Mouse (Mus musculus) spleen, postnatal 4 days (tissue): ENCODE measurements around the gene Cadps2.

ENCODE experiments used
- DNase-seq, 2 experiments: peaks; one replicate each; pipeline ENCODE4 v3.0.0; 2022; ENCODE audit warnings: low spot score in 2 of 2

The Cadps2 gene

DNA sequence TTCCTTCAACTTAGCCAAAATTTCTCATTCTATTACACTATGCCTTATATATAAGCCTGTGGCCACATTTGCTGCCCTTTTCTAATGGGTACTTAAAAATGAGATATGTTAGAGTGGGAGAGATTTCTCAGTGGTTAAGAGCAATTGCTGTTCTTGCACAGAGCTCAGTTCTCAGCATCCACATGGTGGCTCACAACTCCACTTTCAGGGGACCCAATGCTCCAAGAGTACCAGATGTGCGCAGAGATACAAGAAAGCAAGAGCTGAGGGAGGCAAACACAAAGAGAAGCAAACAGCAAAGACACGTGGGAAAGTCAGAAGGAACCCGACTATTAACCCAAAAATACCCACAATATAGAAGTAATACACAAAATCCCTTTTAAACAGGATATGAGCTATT, 77.0 kb downstream of the Cadps2 start:
- no peak for DNase-seq

DNA sequence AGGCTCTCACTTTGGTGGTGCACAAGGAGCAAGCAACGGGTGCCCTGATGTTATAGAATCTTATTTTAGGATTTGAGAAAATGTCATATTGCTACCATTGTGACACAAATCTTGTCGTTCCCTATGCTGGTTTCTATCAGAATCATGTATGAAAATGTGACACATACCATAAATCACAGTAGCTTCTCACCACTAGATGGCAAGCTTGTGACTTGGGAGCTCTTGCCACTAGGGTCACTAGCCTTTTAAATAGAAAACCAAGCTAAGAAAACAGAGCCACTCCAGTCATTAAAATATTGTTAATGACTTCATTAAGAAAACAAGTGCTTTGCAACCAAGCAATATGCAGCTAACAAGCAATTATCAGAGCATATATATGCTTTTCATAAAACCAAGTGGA, 81.0 kb downstream of the Cadps2 start:
- DNase-seq: no peak

DNA sequence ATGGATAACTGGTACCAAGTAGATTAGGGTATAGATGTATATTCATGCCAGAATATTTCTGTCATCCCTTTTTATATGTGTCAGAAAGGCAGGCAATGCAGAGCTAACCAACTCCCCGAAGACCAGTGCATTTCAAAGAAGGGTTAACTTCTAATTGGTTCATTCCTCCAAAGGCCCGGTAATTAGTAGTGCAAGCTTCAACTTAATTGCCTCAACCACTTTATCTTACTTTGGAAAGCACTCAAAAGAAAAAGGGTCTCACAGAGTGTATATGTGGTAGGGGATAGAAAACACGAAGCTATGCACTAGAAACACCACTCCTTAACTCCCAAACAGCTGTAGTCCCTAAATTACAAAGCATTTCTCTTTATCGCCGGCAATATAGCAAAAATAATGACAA, 90.4 kb downstream of the Cadps2 start:
- DNase-seq: no peak

DNA sequence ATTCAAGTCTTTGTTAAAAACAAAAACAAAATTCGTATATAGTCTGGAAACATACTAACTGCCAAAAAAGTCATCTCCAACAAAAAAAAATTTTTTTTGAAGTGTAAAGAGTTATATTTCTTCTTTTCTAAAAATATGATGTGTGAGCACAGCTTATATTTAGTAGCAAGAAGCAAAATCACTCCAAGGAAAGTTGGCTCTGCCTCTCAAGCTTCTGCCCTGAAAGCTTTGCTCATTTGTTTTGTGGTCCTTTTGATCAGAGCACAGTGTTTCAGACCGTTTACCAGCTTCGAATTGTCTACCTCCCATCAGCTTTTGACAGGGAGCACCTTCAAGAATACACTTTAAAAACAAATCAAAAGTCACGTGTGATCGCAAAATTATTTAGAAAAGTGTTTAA, 99.2 kb downstream of the Cadps2 start:
- DNase-seq: no peak

DNA sequence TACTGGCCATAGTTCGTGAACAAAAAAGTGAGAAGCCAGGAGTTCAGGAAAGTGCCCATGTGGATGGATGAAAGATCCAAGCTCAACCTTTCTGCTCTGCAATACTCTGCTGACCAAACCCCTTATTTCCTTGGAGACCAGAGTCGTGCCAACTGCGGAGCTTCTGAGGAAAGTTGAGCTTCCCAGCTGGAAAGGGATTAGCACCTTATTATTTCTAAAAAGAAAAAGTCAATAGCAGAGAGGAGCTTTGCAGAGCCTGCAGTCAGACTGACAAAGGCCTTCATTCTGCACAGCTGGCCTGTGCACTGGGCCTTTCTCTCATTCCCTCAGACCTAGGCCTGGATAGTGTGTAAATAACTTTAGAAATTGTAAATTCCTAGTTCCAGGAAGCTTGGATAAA, 106.5 kb downstream of the Cadps2 start:
- no peak for DNase-seq

DNA sequence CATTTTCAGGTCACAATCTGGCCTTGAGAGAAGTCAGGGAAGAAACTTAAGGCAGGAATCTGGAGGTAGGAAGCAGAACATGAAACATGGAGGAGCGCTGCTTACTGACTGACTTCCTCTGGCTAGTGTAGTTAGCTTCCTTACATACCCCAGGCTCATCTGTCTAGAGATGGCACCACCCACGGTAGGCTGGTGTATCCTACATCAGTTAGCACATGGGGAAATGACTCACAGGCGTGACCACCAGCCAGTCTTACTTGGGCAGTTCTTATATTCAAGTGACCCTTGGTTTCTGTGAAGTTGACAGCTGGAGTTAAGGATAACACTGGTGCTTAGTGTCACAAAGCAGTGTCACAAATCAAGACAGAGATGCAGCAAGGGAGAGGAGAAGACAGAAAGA, 110.6 kb downstream of the Cadps2 start:
- no peak for DNase-seq

DNA sequence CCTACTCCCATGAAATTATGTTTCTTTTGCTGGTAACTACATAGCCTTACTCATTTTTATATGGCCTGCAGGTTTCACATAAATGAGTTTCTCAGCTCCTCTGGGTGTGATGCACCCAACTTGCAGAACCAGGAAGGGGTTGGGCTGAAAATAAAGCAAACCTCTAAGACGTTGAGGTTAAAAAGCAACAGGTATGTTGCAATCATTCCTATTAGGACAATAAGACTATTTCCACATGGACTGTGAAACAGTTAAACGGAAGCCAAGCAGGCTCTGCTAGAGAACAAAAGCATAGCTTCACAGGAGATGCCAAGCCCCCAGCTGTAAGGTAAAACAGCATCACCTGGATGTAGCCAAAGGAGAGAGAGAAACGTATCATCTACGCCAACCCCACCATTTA, 115.5 kb downstream of the Cadps2 start:
- no peak for DNase-seq

DNA sequence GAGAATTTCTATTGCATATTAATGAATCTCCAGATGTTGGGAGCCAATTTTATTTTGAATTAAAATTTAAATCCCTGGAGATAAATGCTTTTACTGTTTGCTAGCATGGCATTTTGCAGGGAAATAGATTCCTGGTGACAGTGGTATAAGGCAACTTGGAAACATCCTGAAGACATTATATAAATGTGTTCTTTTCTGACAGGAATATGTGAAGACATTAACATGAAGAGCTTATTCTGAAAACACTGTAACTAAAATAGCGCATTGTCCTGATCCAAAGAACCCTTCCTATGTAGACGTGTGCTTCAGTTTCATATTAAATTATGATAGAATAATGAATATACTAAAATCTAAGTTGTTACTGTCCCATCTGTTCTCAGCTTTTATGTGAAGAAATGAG, 118.8 kb downstream of the Cadps2 start:
- no peak for DNase-seq

DNA sequence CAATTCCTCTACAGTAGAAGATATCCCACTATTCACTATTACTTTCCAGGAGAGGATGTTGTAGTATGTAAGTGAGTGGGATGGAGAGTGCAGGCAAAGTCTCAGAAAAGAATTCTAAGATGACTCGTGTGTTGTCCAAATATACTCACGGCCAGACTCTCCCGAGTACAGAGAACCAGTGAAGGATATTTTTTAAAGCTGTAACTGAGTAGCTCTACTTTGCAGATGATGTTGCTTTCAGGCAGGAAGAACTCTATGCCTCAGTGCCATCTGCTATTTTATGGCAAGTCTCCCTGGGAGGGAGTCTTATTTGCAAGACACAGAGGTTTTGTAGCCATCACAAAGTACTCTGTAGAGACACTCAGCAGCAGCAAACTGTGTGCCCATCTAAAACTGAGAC, 131.7 kb downstream of the Cadps2 start:
- no peak for DNase-seq

DNA sequence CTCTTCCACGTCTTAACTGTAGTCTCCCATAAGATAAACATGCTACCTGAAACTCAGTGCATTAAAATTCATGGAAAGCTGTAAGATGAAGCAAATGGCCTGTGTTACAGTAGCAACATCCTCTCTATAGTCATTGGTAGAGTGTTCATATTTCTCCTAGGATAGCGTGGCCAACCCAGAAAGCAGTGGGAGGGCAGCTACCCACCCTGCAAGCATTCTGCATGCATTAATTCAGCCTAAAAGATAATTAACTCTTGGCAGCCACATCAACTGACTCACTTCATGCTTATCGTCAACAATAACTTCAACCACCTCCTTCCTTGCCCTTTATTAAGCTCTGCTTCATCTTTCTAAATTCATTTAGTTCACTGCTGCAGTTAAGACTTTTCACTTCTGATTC, 138.3 kb downstream of the Cadps2 start:
- no peak for DNase-seq

DNA sequence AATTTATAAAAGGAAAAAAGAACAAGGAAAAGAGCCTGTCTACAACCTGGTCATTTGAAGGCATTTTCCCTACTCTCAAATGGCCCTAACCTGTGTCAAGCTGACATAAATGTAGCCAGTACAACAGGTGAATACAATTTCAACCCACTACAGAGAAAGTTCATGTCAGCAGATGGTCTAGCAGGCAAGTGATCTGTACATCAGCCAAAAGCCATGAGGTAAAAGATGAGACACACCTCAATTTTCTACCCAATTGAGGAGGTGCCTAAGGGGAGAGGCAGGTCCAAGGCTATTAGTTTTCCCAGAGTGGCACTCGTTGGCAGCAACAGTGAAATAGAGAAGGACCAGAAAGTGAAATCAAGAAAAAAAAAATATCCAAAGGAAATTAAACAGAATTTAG, 161.0 kb downstream of the Cadps2 start:
- DNase-seq: no peak

DNA sequence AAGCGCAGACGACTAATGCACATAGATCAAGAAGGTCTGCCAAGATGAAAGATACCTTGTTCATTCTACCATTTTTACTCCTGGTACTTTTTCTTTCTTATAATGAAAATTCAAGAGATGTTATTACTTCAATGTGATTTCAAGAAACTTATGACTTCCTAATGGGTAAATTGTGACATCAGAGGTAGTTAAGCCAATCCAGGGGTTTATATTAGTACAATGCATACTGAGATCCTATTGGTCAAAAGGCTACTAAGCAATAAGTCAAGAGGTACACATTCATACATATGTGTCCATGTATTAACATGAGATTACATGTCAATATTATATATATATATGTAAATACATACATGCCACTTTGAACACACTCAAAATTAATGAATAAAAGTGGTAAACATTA, 184.2 kb downstream of the Cadps2 start, which contains the start of gene Rnf148:
Rnf148 (minus strand) TSS at position 101 of the 400 bp plus-strand sequence.
- no peak for DNase-seq

DNA sequence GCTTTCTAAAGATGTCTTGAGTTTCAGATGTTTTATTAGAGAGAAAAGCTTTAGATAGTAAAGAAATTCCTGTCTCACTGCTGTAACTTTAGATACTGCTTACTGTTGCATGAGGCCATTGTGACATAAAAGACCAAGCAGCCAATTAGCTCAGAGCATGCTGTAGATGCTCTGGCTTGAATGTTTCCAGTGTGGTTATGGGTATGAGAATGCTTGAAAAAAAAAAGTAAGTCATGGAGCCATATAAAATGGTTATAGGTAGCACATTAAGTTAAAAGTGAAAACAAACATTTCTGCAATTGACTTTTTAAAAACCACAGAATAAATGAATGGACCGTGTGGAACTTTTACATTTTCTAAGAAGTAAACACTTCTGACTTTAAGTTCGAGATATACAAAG, 189.0 kb downstream of the Cadps2 start, which contains the start of gene Rnf133:
Rnf133 (minus strand) TSS at position 101 of the 400 bp plus-strand sequence.
- no peak for DNase-seq

DNA sequence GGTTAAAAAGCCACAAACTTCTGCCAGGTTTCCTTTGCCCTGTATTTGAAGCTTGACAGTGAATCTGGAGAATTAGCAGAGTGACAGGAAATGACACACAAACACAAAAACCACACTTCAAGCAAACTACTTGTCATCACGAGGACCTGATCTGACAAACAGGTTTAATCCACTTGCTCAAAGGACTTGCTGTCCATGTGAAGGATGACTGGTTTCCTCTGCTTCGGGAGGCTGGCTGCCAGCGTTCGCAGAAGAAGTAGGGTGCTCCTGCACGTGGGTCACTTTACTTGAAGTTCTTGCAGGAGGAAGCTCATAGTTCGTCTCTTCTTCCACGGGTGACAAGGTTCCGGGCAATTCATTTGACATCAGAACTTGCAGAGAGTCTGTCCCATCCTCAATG, 190.5 kb downstream of the Cadps2 start:
- DNase-seq: no peak

DNA sequence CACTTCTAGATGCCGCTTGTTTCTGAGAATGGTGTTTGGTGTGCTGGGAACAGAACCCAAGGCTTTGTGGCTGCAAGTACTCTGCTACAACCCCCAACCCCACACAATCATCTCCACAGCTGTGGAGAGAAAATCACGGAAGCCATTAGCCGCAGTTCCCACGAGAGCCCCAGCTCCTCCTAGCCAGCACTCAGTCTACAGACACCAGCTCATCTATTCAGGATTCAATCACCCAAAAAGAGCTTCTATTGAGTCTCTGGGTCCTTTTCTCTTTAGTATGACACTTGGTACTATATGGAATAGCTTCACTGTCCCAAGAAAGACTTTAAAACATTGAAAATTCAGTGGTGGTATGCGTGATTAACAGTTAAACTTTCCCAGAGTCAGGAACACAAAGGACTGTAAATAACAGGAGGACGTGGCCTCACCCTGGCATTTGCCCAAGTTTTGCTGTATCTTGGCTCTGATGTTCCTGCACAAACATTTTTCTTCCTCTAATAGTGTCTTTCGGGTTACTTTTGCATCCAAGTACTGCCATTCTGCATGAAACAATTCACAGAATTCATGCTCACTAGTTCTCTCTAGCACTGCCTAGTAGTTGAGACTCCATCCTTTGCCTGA, 191.5 kb downstream of the Cadps2 start:
- DNase-seq: no peak

DNA sequence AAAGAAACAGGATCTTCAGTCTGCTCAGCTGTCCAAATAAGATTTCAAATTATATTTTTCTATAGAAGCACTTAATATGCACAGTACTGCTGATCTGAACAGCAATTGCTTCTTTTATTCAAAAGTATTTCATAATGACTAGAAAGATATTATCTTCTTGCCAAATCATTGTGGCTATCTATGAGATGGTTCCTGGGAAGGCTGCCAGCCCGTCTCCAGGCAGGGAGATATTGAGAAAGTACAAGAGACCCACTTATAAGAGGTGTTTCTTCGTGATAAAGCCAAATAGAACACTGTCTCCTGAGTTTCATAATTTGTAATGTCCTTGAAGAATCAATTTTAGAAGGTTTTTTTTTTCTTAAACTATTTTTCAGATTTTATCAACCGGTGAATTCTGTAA, 202.1 kb downstream of the Cadps2 start:
- DNase-seq: no peak

DNA sequence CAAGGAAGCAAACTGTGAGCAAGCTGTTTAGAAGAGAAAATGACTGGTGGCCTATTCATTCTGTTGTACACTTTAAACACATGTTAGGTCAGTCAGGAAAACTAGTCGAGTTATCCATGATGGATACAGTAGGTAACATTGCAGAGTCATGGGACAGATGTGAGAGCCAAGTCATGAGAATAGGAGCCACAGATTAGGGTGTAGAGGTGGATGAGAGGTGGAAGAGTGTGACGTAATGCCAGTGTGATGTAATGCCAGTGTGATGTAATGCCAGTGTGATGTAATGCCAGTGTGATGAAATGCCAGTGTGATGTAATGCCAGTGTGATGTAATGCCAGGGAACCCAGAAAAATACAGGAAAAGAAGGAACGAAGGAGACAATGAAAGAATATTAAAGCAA, 204.0 kb downstream of the Cadps2 start:
- DNase-seq: no peak

DNA sequence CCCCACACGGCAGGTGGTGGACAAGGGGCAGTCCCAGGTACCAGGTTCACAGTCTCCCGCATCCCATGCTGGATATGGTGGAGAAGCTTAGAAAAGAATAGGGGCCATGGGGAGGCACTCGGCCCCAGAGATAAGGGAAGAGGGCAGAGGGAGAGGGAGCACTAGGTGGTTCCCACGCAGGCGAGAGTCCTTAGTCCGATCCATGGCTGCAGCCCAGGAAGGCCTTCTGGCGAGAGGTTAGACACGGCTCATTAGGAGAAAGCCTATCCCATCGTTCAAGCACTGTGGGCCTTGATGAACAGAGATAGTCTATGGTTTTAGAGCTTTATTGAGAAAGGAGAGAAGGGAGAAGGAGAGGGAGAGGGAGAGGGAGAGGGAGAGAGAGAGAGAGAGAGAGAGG, 205.2 kb downstream of the Cadps2 start:
- DNase-seq: no peak

DNA sequence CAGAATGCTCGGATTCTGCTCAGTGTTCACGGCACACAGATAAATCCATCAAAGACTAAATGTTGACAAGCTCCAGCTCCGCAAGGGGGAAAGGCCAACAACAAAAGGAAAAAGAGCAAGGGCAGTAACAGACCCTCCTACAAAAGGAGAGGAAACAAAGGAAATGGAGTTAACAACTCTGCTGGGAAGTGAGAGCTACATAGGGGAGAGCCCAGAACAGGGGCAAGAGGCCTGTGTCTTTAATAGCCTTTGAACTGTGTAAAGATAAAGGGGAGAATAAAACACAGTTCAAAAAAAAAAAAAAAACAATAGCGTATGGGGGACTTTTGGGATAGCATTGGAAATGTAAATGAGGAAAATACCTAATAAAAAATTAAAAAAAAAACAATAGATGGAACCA, 208.8 kb downstream of the Cadps2 start:
- DNase-seq: no peak

DNA sequence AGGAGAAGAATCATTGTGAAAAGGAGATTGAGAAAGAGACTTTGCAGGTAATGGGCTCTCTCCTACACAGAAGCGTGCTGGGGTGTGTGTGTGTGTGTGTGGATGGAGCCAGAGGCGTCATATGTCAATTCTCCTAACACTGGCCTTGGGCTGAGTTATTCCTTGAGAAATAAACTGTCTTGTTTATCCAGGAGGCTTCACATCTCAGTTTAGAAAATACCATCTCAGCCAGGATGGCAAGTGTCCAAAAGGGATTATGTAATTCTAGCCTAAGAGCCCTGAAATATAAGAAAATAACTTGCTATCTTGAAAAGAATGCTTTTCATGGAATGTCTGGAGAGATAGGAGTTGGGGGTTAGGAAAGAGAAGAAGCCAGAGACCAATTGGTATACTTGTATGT, 264.1 kb downstream of the Cadps2 start:
- no peak for DNase-seq

DNA sequence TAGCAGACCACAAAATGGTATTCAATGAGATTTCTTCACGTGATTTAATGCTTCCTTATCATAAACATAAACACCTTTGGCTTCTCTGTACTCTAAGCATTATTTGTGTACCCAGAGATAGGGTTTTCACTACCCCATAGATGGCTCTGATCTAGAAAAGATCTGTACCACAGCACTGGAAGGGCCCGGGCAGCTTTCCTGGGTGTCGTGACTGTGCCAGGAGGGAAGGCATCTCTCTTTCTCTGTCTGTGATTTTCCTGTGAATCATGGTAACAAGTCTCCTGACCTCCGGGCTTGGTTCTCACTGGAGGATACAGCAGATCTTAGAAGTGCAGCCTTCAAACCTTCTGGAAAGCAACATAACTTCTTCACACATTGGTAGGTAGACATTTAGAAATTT, 265.5 kb downstream of the Cadps2 start:
- DNase-seq: no peak

DNA sequence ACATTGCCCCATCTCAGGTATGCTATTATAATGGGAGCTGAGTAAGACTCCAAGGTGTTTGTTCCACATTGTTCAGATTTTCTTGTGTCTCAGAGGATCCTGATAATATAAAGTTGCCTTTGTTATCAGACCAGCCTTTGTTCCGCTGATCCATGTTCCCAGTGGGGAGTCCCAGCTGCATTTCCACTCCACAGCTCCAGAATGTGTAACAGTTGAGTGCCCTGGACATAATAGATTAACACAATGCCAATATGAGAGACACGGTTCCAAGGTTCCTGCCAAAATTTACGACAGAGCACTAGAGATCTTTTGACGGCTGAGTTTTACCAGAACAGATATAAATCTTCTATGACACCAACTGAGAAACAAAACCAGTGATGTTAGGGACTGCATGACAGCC, 266.8 kb downstream of the Cadps2 start:
- DNase-seq: no peak

DNA sequence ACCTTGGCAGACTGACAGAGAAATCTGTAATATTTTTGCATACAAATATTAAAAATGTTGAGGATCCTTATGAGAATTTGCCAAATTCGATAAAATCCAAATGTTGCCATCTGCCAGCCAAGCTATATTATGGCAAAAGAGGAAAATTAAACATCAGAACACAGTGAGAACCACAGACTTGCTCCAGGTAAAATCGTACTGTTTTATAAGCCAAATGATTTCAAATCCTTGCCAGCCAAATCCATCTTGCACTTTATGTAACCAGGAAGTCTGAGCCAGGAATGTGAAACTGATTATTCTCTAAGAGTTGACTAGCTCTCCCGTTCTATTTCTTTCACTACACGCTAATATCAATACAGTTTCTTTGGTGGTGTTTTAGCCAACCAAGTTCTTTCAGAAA, 269.5 kb downstream of the Cadps2 start:
- no peak for DNase-seq

DNA sequence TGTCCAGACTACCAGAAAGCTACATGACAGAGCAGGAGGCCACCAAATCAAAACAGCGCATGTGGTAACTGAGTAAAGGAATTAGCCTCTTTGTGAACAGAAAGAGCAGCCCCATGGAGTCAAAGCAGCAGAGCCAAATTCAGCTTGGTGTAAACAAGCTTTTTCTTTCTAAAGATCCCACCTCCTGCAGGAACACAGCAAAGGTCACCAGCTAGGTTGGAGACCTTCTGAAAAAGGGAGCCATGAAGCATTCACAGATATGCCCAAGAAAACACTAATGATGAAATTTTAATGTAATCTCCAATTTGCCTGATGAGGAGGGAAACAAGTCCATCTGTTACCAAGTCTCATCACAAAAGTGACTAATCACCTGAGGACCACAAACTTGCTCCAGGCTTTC, 270.5 kb downstream of the Cadps2 start:
- DNase-seq: no peak
